Mouse (Mus musculus) liver, embryonic 14.5 days (tissue): ENCODE data around the gene Cuedc1. TPM values are rescaled to one million over a fixed set of nuclear protein-coding genes. Genes with fewer than 3 reads are reported as not detected.

Source experiments
- ATAC-seq: fragments of 200-750 bp; cut with Nextera tagmentation; 2 replicates; pipeline ENCODE4 v1.8.0; 2017; ENCODE audit warnings: moderate number of reproducible peaks, mild to moderate bottlenecking, moderate library complexity; ENCODE audit not compliant: insufficient read depth
- DNase-seq, 3 experiments: peaks; one replicate each; pipeline ENCODE4 v3.0.0-alpha.2; 2012 to 2013; ENCODE audit warnings: low read depth in 3 of 3, low spot score in 3 of 3
- H3K27ac ChIP-seq: fragments of 300-500 bp; sonication (generic); 2 replicates; pipeline ENCODE4 v1.5.1; 2014; ENCODE audit warnings: moderate library complexity, mild to moderate bottlenecking, control low read depth, inconsistent platforms
- H3K27me3 ChIP-seq: fragments of 300-500 bp; sonication (generic); 2 replicates; pipeline ENCODE4 v1.6.1; 2014; ENCODE audit warnings: mild to moderate bottlenecking, low read length, moderate library complexity; ENCODE audit not compliant: control insufficient read depth, insufficient read depth
- H3K36me3 ChIP-seq: fragments of 300-500 bp; sonication (generic); replicated peaks from 2 replicates; pipeline ENCODE4 v1.6.1; 2014; ENCODE audit warnings: low read depth; ENCODE audit not compliant: control insufficient read depth, insufficient read depth
- H3K4me1 ChIP-seq, 2 experiments: fragments of 200-500 bp in 1 of 2; fragments of 300-500 bp in 1 of 2; sonication (generic) in 1 of 2; replicated peaks; 2 replicates each; pipeline ENCODE4 v1.6.1; 2012 to 2014; ENCODE audit warnings: antibody characterized with exemption in 1 of 2, inconsistent platforms in 1 of 2, low read length in 1 of 2; ENCODE audit not compliant: control insufficient read depth in 2 of 2, insufficient read depth in 2 of 2
- H3K4me2 ChIP-seq: fragments of 300-500 bp; sonication (generic); 2 replicates; pipeline ENCODE4 v1.6.1; 2014; ENCODE audit warnings: low read depth, mild to moderate bottlenecking, control low read depth, moderate library complexity
- H3K4me3 ChIP-seq, 2 experiments: fragments of 200-500 bp in 1 of 2; fragments of 300-500 bp in 1 of 2; sonication (generic) in 1 of 2; 2 replicates each; pipeline ENCODE4 v1.5.1; 2012 to 2014; ENCODE audit warnings: low read depth in 2 of 2, low read length in 2 of 2, mild to moderate bottlenecking in 2 of 2, control low read depth in 1 of 2, inconsistent platforms in 1 of 2, moderate library complexity in 1 of 2; ENCODE audit not compliant: insufficient read depth in 1 of 2
- H3K9ac ChIP-seq: fragments of 300-500 bp; sonication (generic); replicated peaks from 2 replicates; pipeline ENCODE4 v1.6.1; 2014; ENCODE audit warnings: mild to moderate bottlenecking, control low read depth, moderate library complexity
- H3K9me3 ChIP-seq: fragments of 300-500 bp; sonication (generic); 2 replicates; pipeline ENCODE4 v1.6.1; 2016; ENCODE audit warnings: low read length, mixed read lengths; ENCODE audit not compliant: control insufficient read depth
- CTCF ChIP-seq: IDR thresholded peaks from 2 replicates; pipeline ENCODE4 v1.5.1; 2016; ENCODE audit warnings: antibody characterized with exemption, low read depth, control low read depth
- EP300 ChIP-seq: IDR thresholded peaks from 2 replicates; pipeline ENCODE4 v1.6.1; 2016; ENCODE audit warnings: antibody characterized with exemption, low read depth
- WGBS: fragments of 180-500 bp; shearing (Covaris S2); extraction: QIAGEN DNeasy Blood & Tissue Kit; methylation state at CpG from one replicate; pipeline ENCODE4 v1.1.7; 2014; ENCODE audit not compliant: insufficient replicate concordance; 5-methylcytosine and 5-hydroxymethylcytosine counted together
- polyA plus RNA-seq, 2 experiments: library from polyadenylated mRNA; depleted of rRNA in 1 of 2; stranded (reverse) in 1 of 2; unstranded in 1 of 2; fragments of >200 nt; fragmentation: Nextera tagmentation in 1 of 2; extraction: Ambion mirVana in 1 of 2; gene quantifications; 2 replicates each; pipeline versions ENCODE4 v1.2.1 to v1.2.3; 2012 to 2014

Cuedc1 gene
- polyA plus RNA-seq, 2 experiments = 0.36 to 0.96 TPM

DNA sequence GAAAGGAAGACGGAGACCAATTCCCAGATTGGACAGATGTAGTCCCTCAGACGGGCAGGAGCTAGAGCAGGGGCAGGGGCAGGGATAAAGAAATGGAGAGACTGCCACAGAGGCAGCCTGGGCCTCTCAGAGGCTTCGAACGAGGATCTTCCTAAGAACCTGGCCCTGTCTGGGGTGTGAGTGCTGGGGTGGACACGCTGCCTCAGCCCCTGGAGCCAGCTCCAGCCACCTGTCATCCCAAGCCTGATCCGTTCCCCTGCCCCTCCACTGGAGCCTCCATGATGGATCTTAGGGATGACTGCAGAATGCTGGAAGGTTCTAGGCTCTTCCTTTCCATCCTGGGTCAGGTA is 20.2 kb downstream of the Cuedc1 start:
- Histone ChIP-seq H3K4me3 (no peak overlapping the region), H3K27ac (no peak overlapping the region), H3K36me3 (no peaks in the 10 kb centered on the region), H3K4me2 (no peak overlapping the region), H3K27me3 (no peaks in the 10 kb centered on the region), H3K9me3 (no peaks in the 10 kb centered on the region), H3K9ac (no peak overlapping the region), H3K4me1 (peaks cover 0 to 16% of the 10 kb centered on the region in 2 experiments; a peak in 2 of 4 replicates)
- WGBS = 43% methylated on average over 6 of the region's 6 CpGs
- no peak for DNase-seq
- TF ChIP-seq CTCF (no peak), EP300 (no peak)
- ATAC-seq = no peak

DNA sequence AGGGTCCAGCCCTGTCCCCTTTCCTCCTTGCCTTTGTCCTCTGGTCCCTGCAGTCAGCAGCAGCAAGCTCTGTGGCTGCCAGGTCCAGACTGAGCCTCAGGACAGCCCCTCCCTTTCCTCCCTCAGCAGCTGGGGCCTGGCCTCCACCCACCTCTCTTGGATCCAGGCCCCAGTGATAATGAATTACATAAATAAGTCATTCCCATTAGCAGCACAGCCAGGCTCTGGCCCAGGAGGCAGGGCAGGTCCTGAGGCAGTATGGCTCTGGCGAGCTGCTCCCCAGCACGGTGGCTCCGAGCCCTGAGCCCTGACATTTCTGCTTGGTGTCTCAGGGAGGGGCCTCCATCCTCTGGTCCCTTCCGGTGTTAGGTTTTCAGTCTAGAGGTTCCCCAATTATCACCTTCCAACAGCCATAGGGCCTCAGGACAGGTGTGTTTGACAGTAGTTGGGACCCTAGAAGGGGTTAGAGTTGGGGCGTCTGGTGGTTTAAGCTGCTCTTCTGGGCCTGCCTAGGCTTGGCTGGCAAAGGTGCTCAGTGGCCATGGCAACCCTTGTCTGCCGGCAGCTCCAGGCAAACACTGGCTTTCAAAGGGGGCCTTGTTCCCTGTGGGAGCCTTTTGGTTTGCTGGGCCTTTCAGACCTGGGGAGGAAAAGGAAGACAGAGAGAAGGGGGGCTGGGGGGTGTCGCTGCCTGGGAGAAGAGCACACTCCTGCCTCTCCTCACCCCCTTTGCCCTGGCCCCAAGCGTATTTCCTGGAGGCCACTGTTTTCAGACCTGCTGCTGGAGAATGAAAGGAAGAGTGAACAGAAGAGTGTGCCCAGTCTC is 21.2 kb downstream of the Cuedc1 start:
- Histone ChIP-seq H3K9ac (no peak overlapping the region), H3K36me3 (no peaks in the 10 kb centered on the region), H3K4me1 (peaks cover 0 to 16% of the 10 kb centered on the region in 2 experiments; a peak in 2 of 4 replicates), H3K4me2 (no peak overlapping the region), H3K4me3 (no peak overlapping the region), H3K27ac (no peak overlapping the region), H3K9me3 (no peaks in the 10 kb centered on the region), H3K27me3 (no peaks in the 10 kb centered on the region)
- DNase-seq (no peak), ATAC-seq (no peak)
- TF ChIP-seq CTCF (no peak), EP300 (no peak)
- WGBS = 34% methylated on average over 8 of the region's 8 CpGs

DNA sequence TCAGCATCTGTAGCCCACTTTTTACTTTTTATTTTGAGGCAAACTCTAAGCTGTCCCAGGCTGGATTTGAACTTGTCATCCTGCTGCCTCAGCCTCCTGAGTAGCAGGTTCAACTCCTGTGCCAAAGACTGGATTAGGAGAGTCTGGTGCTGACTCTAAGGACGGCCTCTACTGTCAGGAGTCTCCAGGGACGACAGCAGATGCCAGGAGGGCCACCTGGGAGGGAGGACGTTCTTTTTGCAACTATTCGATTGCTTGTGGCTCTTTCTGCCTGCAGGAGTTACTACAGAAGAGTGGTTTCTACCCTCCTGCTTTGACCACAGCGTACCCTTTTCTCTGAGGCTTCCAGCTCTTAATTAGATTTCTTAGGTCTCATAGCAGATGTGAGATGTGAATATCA is 24.7 kb downstream of the Cuedc1 start:
- Histone ChIP-seq H3K9ac (no peak overlapping the region), H3K27ac (no peak overlapping the region), H3K4me3 (no peak overlapping the region), H3K4me1 (peaks cover 0 to 10% of the 10 kb centered on the region in 2 experiments; a peak in 2 of 4 replicates), H3K9me3 (no peaks in the 10 kb centered on the region), H3K27me3 (no peaks in the 10 kb centered on the region), H3K36me3 (no peaks in the 10 kb centered on the region), H3K4me2 (no peak overlapping the region)
- DNase-seq = no peak
- no peak for ATAC-seq
- 51% methylated on average over 5 of the region's 5 CpGs for WGBS
- no peak for TF ChIP-seq CTCF
- TF ChIP-seq EP300 = no peak

DNA sequence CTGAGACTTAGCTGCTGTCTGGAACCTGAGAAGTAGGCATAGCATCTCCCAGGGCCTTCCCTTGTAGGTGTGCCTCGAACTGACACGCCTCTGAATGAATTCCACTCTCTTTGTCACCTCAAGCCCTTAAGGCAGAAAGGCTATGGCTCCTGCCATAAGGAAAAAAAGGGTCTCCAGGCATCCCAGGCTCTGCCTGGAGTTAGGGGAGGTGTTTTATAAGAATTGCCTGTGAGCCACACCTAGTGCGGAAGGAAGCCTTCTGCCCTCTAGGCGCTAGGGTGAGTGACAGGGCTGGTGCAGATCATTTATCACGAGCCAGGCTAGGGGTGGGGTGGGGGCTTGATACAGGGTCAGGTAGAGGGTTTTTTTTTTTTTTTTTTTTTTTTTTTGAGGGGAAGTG is 25.2 kb downstream of the Cuedc1 start:
- no peak overlapping the region for H3K4me3 ChIP-seq
- H3K9me3 ChIP-seq = no peaks in the 10 kb centered on the region
- H3K27ac ChIP-seq = no peak overlapping the region
- H3K36me3 ChIP-seq = no peaks in the 10 kb centered on the region
- TF ChIP-seq CTCF = no peak
- no peak overlapping the region for H3K4me2 ChIP-seq
- ATAC-seq = no peak
- no peak for DNase-seq
- peaks cover 0 to 6% of the 10 kb centered on the region in 2 experiments; a peak in 2 of 4 replicates for H3K4me1 ChIP-seq
- no peak overlapping the region for H3K9ac ChIP-seq
- 29% methylated on average over 5 of the region's 5 CpGs for WGBS
- H3K27me3 ChIP-seq = no peaks in the 10 kb centered on the region

DNA sequence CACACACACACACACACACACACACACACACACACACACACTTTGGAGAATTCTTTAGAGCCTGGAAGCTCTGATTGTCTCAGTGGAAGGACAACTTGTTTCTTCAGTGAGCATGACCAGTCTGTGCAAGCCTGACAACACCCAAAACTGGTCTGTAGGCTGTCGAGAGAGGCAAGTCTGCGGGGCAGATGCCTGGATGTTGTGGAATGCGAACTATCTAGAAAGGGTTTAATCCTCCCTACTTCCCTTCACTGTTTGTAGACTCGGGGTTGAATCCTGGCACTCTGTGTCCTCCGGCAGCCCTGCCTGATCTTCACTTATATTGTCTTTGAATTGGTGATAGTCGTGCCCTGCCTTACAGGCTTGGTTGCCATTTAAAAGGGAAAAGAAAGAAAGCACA is 25.9 kb downstream of the Cuedc1 start:
- 41% methylated on average over 6 of the region's 6 CpGs for WGBS
- ATAC-seq = no peak
- H3K27ac ChIP-seq = no peak overlapping the region
- H3K27me3 ChIP-seq = no peaks in the 10 kb centered on the region
- no peak overlapping the region for H3K4me3 ChIP-seq
- H3K36me3 ChIP-seq = no peaks in the 10 kb centered on the region
- TF ChIP-seq CTCF (no peak), EP300 (no peak)
- peaks cover 0 to 3% of the 10 kb centered on the region in 2 experiments; a peak in 2 of 4 replicates for H3K4me1 ChIP-seq
- DNase-seq = no peak
- H3K9me3 ChIP-seq = no peaks in the 10 kb centered on the region
- no peak overlapping the region for H3K9ac ChIP-seq
- H3K4me2 ChIP-seq = no peak overlapping the region
